Mouse (Mus musculus) embryonic fibroblast, embryonic 13.5 days (primary cell): ENCODE results near the gene Fkbp1b. TPM values are rescaled to one million over a fixed set of nuclear protein-coding genes. Genes with fewer than 3 reads are reported as not detected.
"Not testable (repeated sequence)": the region's sequence is repeated elsewhere in the genome, so short reads cannot be mapped to it uniquely, and the experiment has no call there.

Source experiments
- H3K27ac ChIP-seq: 2 replicates; pipeline ENCODE4 v1.5.1; 2012; ENCODE audit warnings: low read length, control low read depth, inconsistent platforms; ENCODE audit not compliant: insufficient read depth
- H3K4me1 ChIP-seq: 2 replicates; pipeline ENCODE4 v1.6.1; 2011; ENCODE audit warnings: low read length; ENCODE audit not compliant: control insufficient read depth, insufficient read depth
- H3K4me3 ChIP-seq: 2 replicates; pipeline ENCODE4 v1.5.1; 2011; ENCODE audit warnings: mild to moderate bottlenecking, control low read depth, low read length; ENCODE audit not compliant: insufficient read depth
- CTCF ChIP-seq: IDR thresholded peaks from 2 replicates; pipeline ENCODE4 v1.5.1; 2011; ENCODE audit warnings: mild to moderate bottlenecking, control low read depth, low read length, moderate library complexity, borderline replicate concordance; ENCODE audit not compliant: insufficient read depth
- POLR2A ChIP-seq: IDR thresholded peaks from 2 replicates; pipeline ENCODE4 v1.6.1; 2011; ENCODE audit warnings: low read depth, mild to moderate bottlenecking, control low read depth, low read length, moderate library complexity
- polyA plus RNA-seq: library from polyadenylated mRNA; stranded (reverse); fragments of >200 nt; gene quantifications from 2 replicates; pipeline ENCODE4 v1.2.4, GENCODE M21; 2011; ENCODE audit warnings: low read depth; ENCODE audit not compliant: missing spikeins, insufficient read length

Gene Fkbp1b
- polyA plus RNA-seq: 12.9 and 17.2 TPM in 2 replicates

DNA sequence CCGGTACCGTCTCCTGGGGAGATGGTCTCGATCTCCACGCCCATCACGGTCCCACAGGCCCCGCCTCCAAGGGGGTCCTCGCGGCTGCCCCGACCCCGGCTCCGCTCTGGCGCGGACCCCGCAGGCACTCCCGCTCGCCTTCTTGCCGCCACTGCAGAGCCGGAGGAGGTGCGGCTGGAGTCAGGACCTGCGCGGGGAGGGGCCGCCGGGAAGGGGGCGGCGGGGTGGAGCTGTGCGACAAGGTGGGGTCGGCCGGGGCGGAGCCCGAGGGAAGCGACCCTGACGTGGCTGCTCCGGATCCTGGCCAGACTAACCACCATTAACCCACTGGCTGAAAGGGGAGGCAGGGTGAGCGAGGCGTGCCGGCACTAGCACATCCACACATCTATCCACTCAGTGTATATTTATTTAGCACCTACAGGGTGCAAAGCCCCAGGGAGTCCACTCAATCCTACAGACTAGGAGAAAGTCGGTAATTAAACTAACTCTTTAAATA, at the start of gene Fkbp1b:
Gene Fkbp1b (minus strand): TSS at position 200 of the 496 bp plus-strand sequence.
- H3K4me3 ChIP-seq: peak within 1 kb of the TSS; percentile 78
- TF ChIP-seq CTCF (no peak), POLR2A (peak; percentile 81)
- no peak within 1 kb of the TSS for H3K27ac ChIP-seq
- H3K4me1 ChIP-seq: no peaks in the 10 kb centered on the region

DNA sequence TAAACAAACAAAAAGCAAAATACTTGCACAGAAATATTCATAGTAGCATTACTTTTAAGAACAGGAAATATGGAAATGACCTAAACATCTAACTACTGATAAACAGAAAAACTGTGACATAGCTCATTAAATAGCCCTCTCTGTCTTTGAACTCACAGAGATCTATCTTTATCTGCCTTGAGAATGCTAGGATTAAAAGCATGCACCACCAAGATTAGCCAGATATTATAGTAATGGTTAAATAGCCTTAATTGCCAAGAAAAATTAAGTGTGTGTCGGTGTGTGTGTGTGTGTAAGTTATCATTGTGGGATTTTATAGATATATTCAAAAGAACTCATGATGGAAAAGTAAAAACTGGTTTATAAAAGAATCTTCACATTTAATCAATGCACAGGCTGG, 48.5 kb upstream of the Fkbp1b start:
- Histone ChIP-seq H3K4me3 (no peak overlapping the region), H3K4me1 (no peaks in the 10 kb centered on the region), H3K27ac (no peak overlapping the region)
- TF ChIP-seq POLR2A: no peak
- TF ChIP-seq CTCF: no peak

DNA sequence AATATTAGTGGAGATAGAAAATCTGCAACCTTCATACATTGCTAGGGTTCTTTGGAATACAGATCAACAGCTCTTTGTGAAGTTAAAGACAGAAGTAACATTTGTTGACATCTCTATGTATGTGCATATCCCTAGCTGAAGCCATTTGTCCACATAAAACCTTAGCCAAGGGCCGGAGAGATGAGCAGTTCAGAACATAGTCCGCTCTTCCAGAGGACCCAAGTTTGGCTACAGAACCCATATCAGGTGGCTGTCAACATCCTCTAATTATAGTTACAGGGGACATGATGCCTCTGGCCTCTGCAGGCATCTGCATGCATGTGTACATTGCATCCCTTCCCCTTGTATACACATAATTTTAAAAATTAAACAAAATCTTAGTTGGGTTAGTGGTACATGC, 47.9 kb upstream of the Fkbp1b start:
- Histone ChIP-seq H3K4me1 (no peaks in the 10 kb centered on the region), H3K4me3 (no peak overlapping the region), H3K27ac (no peak overlapping the region)
- TF ChIP-seq POLR2A (no peak), CTCF (no peak)

DNA sequence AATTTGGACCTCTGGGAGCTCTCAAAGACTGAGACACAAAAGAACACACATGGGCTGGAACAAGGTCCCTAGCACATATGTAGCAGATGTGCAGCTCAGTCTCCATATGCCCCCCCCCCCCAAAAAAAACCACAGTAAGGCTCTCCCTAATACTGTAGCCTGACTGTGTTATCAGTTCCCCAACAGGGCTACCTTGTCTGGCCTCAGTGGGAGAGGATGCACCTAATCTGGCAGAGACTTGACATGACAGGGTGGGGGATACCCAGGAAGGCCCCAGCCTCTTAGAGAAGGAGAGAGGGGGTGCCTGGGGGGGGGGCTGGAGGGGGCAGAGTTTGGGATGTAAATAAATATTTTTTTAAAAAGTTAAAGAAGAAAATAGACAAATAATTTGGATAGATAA, 47.3 kb upstream of the Fkbp1b start:
- H3K4me3 ChIP-seq: no peak overlapping the region
- H3K27ac ChIP-seq: no peak overlapping the region
- no peaks in the 10 kb centered on the region for H3K4me1 ChIP-seq
- TF ChIP-seq CTCF (no peak), POLR2A (no peak)

DNA sequence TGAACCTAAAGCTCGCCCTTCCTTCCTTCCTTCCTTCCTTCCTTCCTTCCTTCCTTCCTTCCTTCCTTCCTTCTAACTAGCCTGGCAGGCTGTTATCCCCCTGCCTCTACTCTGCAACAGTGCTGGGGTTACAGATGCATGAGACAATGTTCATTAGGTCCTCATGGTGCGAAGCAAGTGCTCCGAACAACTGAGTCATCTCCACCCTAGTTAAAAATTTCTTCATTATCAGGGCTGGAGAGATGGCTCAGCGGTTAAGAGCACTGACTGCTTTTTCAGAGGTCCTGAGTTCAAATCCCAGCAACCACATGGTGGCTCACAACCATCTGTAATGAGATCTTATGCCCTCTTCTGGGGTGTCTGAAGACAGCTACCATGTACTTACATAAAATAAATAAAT, 45.2 kb upstream of the Fkbp1b start:
- not testable (repeated sequence) for H3K27ac ChIP-seq, H3K4me1 ChIP-seq, H3K4me3 ChIP-seq

DNA sequence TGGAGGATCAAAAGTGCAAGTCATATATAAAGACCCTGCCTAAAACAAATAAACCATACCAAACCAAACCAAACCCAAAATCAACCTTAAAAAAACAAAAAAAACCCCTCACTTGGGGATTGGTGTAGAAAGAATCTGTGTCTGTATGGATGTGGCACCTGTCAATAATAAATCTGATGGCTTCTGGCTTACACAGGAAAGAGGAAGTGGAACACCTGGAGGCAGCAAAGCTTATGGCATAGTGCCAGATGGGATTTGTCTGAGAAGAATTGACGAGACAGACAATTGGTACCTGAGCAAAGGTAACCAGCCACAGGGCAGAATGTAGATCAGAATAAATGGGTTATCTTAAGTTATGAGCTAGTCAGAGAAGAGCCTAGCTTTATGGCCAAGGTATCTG, 43.7 kb upstream of the Fkbp1b start:
- H3K4me1 ChIP-seq: no peaks in the 10 kb centered on the region
- TF ChIP-seq CTCF (no peak), POLR2A (no peak)
- no peak overlapping the region for H3K4me3 ChIP-seq
- H3K27ac ChIP-seq: no peak overlapping the region

DNA sequence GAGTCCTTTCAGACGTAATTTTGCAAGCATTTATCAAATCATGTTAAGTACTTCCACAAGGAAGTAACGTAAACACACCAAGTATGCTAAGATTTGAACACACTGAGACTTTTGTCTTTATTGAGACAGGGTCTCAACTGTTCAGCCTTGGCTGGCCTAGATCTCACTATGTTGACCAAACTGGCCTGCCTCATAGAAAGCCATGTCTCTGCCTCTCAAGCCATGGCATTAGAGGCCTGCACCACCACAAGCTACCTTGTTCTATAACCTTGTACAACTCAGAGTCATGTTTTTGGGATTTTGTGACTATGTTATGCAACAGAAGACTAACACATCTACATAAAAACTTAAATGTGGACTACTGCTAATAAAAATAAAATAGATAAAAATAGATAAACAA, 40.7 kb upstream of the Fkbp1b start:
- TF ChIP-seq POLR2A (no peak), CTCF (no peak)
- no peaks in the 10 kb centered on the region for H3K4me1 ChIP-seq
- no peak overlapping the region for H3K4me3 ChIP-seq
- no peak overlapping the region for H3K27ac ChIP-seq

DNA sequence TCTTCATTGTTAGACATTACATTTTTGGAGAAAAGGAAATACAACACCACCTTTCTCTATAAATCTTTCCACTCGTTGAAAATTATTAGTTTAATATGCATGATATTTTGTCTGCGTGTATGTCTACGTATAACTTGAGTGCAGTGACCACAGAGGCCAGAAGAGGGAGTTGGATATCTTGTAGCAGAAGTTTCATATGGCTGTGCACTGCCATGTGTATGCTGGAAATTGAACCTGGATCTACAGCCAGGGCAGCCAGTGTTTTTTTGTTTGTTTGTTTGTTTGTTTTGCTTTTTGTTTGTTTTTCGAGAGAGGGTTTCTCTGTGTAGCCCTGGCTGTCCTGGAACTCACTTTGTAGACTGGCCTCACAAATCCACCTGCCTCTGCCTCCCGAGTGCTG, 37.7 kb upstream of the Fkbp1b start:
- H3K4me3 ChIP-seq: no peak overlapping the region
- H3K4me1 ChIP-seq: no peaks in the 10 kb centered on the region
- H3K27ac ChIP-seq: no peak overlapping the region
- TF ChIP-seq POLR2A (no peak), CTCF (no peak)

DNA sequence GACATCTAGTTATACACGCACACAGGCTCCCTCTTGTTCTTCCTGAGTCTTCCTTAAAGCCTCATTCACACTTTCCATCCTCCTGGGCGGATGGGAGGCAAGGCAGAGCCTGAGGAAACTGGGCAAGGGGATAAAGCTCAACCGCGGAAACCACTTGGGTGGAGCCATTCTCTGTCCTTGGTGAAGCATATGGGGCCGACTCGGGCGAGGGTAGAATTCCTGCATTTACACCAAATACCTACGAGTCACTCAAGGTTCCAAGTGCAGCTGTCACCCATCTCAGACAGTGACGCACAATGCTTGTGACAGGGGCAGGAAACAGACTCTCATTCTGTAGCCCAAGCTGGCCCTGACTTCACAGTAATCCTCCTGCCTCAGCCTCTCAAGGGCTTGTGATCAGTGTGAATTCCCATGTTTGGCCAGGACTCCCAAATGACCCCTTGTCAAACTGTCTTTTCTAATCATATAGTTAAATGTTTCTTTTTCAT, 36.9 kb upstream of the Fkbp1b start:
- Histone ChIP-seq H3K27ac (no peak overlapping the region), H3K4me3 (no peak overlapping the region), H3K4me1 (no peaks in the 10 kb centered on the region)
- TF ChIP-seq CTCF: no peak

DNA sequence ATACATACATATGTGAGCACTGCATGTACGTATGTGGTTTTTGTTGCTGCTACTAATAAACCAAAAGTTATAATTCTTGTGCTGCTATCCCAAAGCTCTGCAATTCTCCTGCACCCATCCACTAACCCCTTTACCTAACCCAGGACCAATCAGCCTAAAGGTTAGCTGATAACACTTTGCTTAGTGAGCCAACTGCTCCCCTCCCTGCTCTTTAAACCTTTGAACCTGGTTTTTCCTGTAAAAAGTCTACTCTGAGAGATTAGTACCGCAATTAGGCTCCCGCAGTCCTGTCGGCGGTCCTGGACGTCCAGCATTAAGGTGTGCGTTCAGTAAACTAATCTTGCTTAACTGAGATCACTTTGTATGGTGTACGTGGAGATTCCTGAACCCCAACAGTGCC, 34.2 kb upstream of the Fkbp1b start:
- Histone ChIP-seq H3K4me3 (no peak overlapping the region), H3K4me1 (no peaks in the 10 kb centered on the region), H3K27ac (no peak overlapping the region)
- no peak for TF ChIP-seq CTCF
- no peak for TF ChIP-seq POLR2A
